Mouse (Mus musculus): ENCODE measurements around the gene Dlgap4.
A peak's percentile ranks its signal among the peaks of the same experiment; 100 is the strongest.
"Not testable (repeated sequence)": the region's sequence is repeated elsewhere in the genome, so short reads cannot be mapped to it uniquely, and the experiment has no call there.

Dlgap4 gene

DNA sequence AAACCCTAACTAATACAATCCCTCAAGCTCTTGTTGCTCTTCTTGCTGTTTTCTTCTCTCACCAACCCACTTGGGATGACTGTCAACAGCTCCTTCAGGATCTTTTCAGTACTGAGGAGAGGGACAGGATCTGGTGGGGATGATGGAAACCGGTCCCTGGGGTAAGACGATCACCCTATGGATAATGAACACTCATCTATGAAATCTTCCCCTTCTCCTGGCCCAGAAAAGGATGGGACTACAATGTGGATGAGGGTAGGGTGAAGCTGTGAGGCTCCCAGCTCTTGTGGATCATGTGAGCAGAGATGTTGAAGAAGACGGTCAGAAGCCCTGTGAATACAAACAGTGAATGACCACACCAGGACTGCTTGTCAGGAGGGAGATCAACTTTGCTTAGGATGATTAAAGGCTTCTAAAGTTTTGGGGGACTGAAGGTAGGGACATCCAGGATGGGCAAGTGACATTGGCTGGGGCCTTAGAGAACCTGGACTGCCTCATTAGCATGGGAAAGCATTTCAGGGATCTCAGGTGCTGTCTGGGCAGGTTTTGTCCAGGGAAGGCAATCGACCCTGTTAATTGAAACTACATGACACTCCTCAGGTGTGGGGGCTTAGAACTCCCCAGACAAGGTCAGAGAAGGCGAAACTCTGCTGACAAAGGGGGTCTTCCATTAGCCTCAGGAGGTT, 173.7 kb downstream of the Dlgap4 start:
- peaks cover 17% of the 10 kb centered on the region for H3K4me1 ChIP-seq (replicated peaks; ENCODE audit: low read depth, low read length)
- TF ChIP-seq POU5F1 (IDR thresholded peaks at IDR 0.05; ENCODE audit: borderline replicate concordance, low read length) (no peak), NANOG (IDR thresholded peaks at IDR 0.05; ENCODE audit: borderline replicate concordance, low read length) (no peak), CTCF (conservative IDR thresholded peaks at IDR 0.05; ENCODE audit: low read length) (no peak)
- H3K4me3 ChIP-seq (replicated peaks; ENCODE audit: low read length): no peak overlapping the region
- H3K36me3 ChIP-seq (ENCODE audit: insufficient read depth, low read length): no peaks in the 10 kb centered on the region
- H3K27me3 ChIP-seq (ENCODE audit: insufficient read depth, low read length): no peaks in the 10 kb centered on the region
- H3K9me3 ChIP-seq (ENCODE audit: low read length): peaks cover 28% of the 10 kb centered on the region

DNA sequence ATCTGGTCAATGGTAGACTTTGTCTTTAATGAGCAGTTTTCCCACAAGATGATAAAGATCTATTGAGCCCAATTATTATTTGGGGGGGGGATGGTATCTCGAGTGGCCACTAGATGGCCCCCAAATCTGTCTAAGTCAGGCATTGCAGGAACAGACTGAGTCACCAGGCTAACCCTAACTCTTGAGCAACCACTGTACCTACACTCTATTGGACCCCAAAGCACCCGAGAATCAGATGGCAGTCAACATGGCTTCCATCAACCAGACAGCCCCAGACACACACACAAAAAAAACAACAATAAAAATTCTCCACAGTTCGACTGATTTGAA, 174.2 kb downstream of the Dlgap4 start:
- H3K4me3 ChIP-seq (replicated peaks; ENCODE audit: low read length): no peak overlapping the region
- H3K36me3 ChIP-seq (ENCODE audit: insufficient read depth, low read length): no peaks in the 10 kb centered on the region
- H3K9me3 ChIP-seq (ENCODE audit: low read length): peaks cover 28% of the 10 kb centered on the region
- H3K4me1 ChIP-seq (replicated peaks; ENCODE audit: low read depth, low read length): peaks cover 12% of the 10 kb centered on the region
- peak; percentile 55 for TF ChIP-seq CTCF (conservative IDR thresholded peaks at IDR 0.05; ENCODE audit: low read length)
- no peak for TF ChIP-seq POU5F1 (IDR thresholded peaks at IDR 0.05; ENCODE audit: borderline replicate concordance, low read length)
- TF ChIP-seq NANOG (IDR thresholded peaks at IDR 0.05; ENCODE audit: borderline replicate concordance, low read length): no peak
- H3K27me3 ChIP-seq (ENCODE audit: insufficient read depth, low read length): no peaks in the 10 kb centered on the region

DNA sequence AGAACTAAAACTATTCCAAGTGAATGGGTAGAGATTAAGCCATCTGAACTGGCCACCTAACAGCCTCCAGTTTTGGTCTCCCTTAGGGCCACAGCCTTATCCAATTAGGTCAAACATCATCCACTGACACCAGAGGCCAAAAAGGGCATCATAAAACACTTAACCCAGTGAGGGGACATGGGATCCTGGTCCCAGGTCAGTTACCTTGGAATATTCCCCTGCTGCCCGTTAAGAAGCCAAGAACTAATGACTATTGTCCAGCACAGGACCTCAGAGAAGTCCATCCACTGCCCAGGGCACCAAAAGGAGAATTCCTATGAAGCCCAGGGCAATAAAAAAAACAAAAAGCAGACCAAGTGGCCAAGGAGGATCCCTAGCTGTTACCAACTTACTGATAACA, 175.3 kb downstream of the Dlgap4 start:
- peaks cover 28% of the 10 kb centered on the region for H3K9me3 ChIP-seq (ENCODE audit: low read length)
- H3K36me3 ChIP-seq (ENCODE audit: insufficient read depth, low read length): no peaks in the 10 kb centered on the region
- H3K4me1 ChIP-seq (replicated peaks; ENCODE audit: low read depth, low read length): 0 out of 2 replicates have a peak, but pooled peaks cover 8% of the 10 kb centered on the region
- no peak overlapping the region for H3K4me3 ChIP-seq (replicated peaks; ENCODE audit: low read length)
- TF ChIP-seq CTCF (conservative IDR thresholded peaks at IDR 0.05; ENCODE audit: low read length) (no peak), POU5F1 (IDR thresholded peaks at IDR 0.05; ENCODE audit: borderline replicate concordance, low read length) (no peak), NANOG (IDR thresholded peaks at IDR 0.05; ENCODE audit: borderline replicate concordance, low read length) (no peak)
- H3K27me3 ChIP-seq (ENCODE audit: insufficient read depth, low read length): no peaks in the 10 kb centered on the region

DNA sequence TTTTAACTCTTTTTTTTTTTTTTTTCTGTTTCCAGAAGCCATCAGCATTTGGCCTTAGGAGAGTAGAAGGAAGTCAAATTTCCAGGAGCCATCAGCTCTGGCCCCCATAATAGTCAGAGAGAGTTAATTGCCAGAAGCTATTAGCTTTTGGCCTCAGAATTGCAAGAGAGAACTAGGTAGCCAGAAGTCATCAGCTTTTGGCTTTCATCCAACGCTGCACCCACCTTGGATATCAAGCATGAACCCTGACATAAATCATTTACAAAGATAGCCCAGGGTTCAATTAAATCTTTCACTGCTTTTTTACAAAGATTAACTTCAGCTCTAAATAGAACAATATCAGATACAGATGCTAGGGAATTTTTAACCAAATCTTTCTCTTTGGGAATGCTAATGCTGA, 185.0 kb downstream of the Dlgap4 start:
- no peak for TF ChIP-seq CTCF (conservative IDR thresholded peaks at IDR 0.05; ENCODE audit: low read length)
- no peak for TF ChIP-seq POU5F1 (IDR thresholded peaks at IDR 0.05; ENCODE audit: borderline replicate concordance, low read length)
- TF ChIP-seq NANOG (IDR thresholded peaks at IDR 0.05; ENCODE audit: borderline replicate concordance, low read length): no peak
- H3K9me3 ChIP-seq (ENCODE audit: low read length): peaks cover 13% of the 10 kb centered on the region
- H3K4me3 ChIP-seq (replicated peaks; ENCODE audit: low read length): no peak overlapping the region
- no peaks in the 10 kb centered on the region for H3K36me3 ChIP-seq (ENCODE audit: insufficient read depth, low read length)
- no peaks in the 10 kb centered on the region for H3K27me3 ChIP-seq (ENCODE audit: insufficient read depth, low read length)
- H3K4me1 ChIP-seq (replicated peaks; ENCODE audit: low read depth, low read length): peaks cover 27% of the 10 kb centered on the region

DNA sequence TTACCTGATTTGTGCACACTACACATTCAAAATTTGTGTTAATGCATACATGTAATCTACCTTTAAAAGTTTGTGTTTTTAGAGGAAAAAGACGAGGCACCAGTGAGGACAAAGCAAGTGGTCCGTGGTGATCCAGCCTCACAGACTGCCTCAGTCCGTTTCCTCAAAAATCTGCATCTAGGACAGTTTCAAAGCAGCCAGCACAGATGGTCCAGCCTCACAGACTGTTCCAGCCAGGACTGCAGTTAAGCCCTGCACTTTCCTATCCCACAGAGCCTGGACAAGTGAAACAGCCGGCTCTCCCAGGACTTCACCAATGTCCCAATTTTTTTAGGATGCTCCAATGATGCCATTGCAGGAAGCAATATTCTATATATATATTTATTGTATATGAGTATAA, 187.5 kb downstream of the Dlgap4 start:
- peaks cover 13% of the 10 kb centered on the region for H3K9me3 ChIP-seq (ENCODE audit: low read length)
- H3K4me1 ChIP-seq (replicated peaks; ENCODE audit: low read depth, low read length): peaks cover 15% of the 10 kb centered on the region
- H3K27me3 ChIP-seq (ENCODE audit: insufficient read depth, low read length): no peaks in the 10 kb centered on the region
- no peak overlapping the region for H3K4me3 ChIP-seq (replicated peaks; ENCODE audit: low read length)
- TF ChIP-seq POU5F1 (IDR thresholded peaks at IDR 0.05; ENCODE audit: borderline replicate concordance, low read length): no peak
- H3K36me3 ChIP-seq (ENCODE audit: insufficient read depth, low read length): no peaks in the 10 kb centered on the region

DNA sequence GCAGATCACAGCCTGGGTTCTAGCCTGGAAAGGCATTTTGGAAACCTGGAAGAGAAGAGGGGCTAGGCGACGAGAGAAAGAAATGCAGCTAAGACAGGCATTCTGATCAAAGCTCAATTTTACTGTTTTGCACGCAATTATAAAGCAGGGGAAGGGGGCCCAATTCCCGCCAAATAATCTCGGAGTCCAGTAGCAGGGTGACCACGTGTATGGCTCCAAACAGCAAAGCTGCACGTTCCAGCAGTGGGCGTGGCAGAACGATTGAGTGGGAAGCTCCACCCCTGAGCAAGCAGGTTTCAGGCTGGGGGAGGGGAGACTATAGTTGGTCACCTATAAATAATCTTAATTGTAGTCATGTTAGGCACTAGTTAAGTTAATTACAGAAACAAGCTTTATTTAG, 188.6 kb downstream of the Dlgap4 start:
- not testable (repeated sequence) for H3K9me3 ChIP-seq (ENCODE audit: low read length); H3K36me3 ChIP-seq (ENCODE audit: insufficient read depth, low read length); H3K27me3 ChIP-seq (ENCODE audit: insufficient read depth, low read length); H3K4me3 ChIP-seq (replicated peaks; ENCODE audit: low read length)
- H3K4me1 ChIP-seq (replicated peaks; ENCODE audit: low read depth, low read length): peaks cover 13% of the 10 kb centered on the region

DNA sequence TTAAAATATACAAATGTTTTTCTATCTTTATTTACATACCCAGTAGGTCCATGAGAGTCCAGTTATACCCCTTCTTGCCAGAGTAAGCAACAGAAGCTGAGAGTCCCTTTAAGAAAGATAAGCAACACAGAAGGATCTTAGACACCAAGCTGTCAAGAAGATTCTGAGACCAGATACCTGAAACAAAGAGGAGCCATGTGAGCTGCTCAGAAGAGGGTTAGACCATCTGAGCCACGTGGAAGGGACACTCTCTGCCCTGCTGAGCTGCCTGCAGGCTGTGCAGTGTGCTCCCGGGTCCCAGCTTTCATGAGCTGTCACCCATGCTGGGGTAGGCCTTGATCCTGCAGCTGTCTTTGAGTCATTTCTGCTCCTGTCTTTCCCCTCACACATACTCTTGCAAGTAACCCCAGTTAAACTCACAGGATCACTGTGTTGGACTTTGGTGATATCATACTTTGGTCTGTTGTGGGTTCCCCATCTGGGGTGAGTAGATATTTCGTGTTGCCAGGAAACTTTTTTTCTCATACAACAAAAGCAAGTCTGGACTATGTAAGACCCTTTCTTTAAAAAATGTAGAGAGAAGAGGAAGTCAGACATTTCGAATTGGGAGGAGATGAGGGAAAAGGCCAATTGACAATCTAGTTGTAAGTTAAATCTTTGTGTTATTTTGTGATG, 190.3 kb downstream of the Dlgap4 start:
- Histone ChIP-seq H3K27me3 (ENCODE audit: insufficient read depth, low read length) (no peaks in the 10 kb centered on the region), H3K9me3 (ENCODE audit: low read length) (no peaks in the 10 kb centered on the region), H3K4me3 (replicated peaks; ENCODE audit: low read length) (no peak overlapping the region), H3K4me1 (replicated peaks; ENCODE audit: low read depth, low read length) (peaks cover 13% of the 10 kb centered on the region), H3K36me3 (ENCODE audit: insufficient read depth, low read length) (no peaks in the 10 kb centered on the region)
- TF ChIP-seq NANOG (IDR thresholded peaks at IDR 0.05; ENCODE audit: borderline replicate concordance, low read length) (no peak), POU5F1 (IDR thresholded peaks at IDR 0.05; ENCODE audit: borderline replicate concordance, low read length) (no peak), CTCF (conservative IDR thresholded peaks at IDR 0.05; ENCODE audit: low read length) (no peak)

DNA sequence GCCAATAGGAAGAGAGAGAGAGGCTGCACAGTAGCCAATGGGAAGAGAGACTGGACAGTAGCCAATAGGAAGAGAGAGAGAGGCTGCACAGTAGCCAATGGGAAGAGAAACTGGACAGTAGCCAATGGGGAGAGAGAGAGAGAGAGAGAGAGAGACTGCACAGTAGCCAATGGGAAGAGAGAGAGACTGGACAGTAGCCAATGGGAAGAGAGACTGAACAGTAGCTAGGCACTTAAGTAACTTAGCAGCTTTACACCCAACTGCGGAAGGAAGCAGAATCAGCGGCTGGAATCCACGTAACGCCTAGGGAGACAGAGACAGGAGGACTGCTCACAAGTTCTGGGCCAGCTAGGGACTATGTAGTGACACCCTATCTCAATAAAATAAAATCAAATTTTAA, 191.1 kb downstream of the Dlgap4 start:
- Histone ChIP-seq H3K4me1 (replicated peaks; ENCODE audit: low read depth, low read length) (peaks cover 14% of the 10 kb centered on the region), H3K36me3 (ENCODE audit: insufficient read depth, low read length) (no peaks in the 10 kb centered on the region), H3K9me3 (ENCODE audit: low read length) (no peaks in the 10 kb centered on the region), H3K4me3 (replicated peaks; ENCODE audit: low read length) (no peak overlapping the region), H3K27me3 (ENCODE audit: insufficient read depth, low read length) (no peaks in the 10 kb centered on the region)
- no peak for TF ChIP-seq NANOG (IDR thresholded peaks at IDR 0.05; ENCODE audit: borderline replicate concordance, low read length)
- TF ChIP-seq CTCF (conservative IDR thresholded peaks at IDR 0.05; ENCODE audit: low read length): no peak

DNA sequence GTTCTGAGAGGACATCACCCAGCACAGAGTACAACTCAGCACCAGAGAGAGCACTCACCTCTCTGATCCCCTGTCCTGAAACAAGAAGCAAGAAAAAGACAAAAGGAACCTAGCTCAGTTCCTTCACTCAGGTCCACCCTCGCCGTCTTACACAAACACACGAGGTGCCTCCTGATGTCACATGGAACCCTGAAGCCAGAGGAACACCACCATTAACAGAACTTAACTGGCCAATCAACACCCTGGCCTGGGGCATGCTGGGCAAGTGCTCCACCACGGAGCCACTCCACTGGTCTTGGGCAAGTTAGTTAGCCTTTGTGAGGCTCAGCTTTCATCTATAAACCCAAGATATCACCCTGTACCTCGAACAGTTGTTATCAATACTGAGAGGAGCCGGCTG, 193.4 kb downstream of the Dlgap4 start:
- no peaks in the 10 kb centered on the region for H3K36me3 ChIP-seq (ENCODE audit: insufficient read depth, low read length)

More for the DNA sequence above, 193.4 kb downstream of the Dlgap4 start:
- no peaks in the 10 kb centered on the region for H3K27me3 ChIP-seq (ENCODE audit: insufficient read depth, low read length)
- H3K9me3 ChIP-seq (ENCODE audit: low read length): no peaks in the 10 kb centered on the region
- no peak overlapping the region for H3K4me3 ChIP-seq (replicated peaks; ENCODE audit: low read length)
- no peak for TF ChIP-seq CTCF (conservative IDR thresholded peaks at IDR 0.05; ENCODE audit: low read length)
- TF ChIP-seq POU5F1 (IDR thresholded peaks at IDR 0.05; ENCODE audit: borderline replicate concordance, low read length): no peak
- no peak for TF ChIP-seq NANOG (IDR thresholded peaks at IDR 0.05; ENCODE audit: borderline replicate concordance, low read length)
- peaks cover 19% of the 10 kb centered on the region for H3K4me1 ChIP-seq (replicated peaks; ENCODE audit: low read depth, low read length)
